Mouse (Mus musculus) testis, adult 2 months (tissue): Measurements from ENCODE around the gene Lonp2.

Source experiments
- CTCF ChIP-seq: fragments of 200-500 bp; IDR thresholded peaks from 2 replicates; pipeline ENCODE4 v1.5.1; 2012; ENCODE audit warnings: low read depth, mild to moderate bottlenecking, inconsistent platforms, low read length, moderate library complexity; ENCODE audit not compliant: control insufficient read depth, insufficient read depth, insufficient replicate concordance
- POLR2A ChIP-seq: fragments of 200-500 bp; IDR thresholded peaks from 2 replicates; pipeline ENCODE4 v1.6.1; 2012; ENCODE audit warnings: low read depth, mild to moderate bottlenecking, inconsistent platforms, low read length, moderate library complexity; ENCODE audit not compliant: control insufficient read depth

DNA sequence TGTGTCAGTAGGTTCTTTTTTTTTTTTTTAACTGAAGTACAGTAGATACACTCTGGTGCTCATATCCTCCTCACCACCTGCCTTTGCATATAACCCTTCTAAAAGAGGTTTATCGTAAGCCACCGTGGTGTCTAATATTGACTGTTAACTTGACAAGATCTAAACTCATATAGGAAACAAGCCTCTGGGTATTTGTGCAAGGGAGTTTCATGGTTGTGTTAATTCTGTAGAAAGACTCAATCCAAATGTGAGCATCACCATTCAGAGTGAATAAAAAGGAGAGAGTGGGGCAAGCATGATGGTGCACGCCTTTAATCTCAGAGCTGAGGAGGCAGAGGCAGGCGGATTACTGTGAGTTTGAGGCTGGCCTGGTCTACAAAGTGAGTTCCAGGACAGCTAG lies 20.8 kb downstream of the Lonp2 start:
- TF ChIP-seq POLR2A (no peak), CTCF (no peak)
